Mouse (Mus musculus) liver, adult 2 months (tissue): Measurements from ENCODE around the gene Treml4.

Experiments
- CTCF ChIP-seq: fragments of 200-500 bp; IDR thresholded peaks from 2 replicates; pipeline ENCODE4 v1.5.1; 2011; ENCODE audit warnings: low read depth, low read length, control low read depth
- POLR2A ChIP-seq: fragments of 200-500 bp; IDR thresholded peaks from 2 replicates; pipeline ENCODE4 v1.6.1; 2011; ENCODE audit warnings: low read length, control low read depth; ENCODE audit not compliant: insufficient read depth; ENCODE audit errors: extremely low read depth

DNA sequence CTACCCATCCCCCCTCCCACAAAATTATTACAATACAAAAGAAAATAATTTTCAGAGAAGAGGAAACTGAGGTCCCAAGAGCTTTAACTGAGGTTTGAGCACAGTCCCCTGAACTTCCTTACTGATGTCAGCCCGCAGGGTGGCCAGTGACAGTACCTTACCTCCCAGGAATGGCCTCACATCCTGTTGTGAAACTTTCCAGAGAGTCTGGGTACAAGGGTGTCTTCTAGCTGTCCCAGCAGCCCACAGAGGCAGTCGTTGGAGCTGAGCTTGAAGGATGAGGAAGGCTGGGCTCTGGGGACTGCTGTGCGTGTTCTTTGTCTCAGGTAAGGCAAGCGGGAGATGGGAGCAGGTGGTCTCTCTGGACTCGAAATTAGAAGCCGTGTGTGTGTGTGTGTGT, 31.6 kb upstream of the Treml4 start, which contains the start of gene Trem1:
- TF ChIP-seq CTCF (no peak), POLR2A (no peak)
